Mouse (Mus musculus) lung, adult 2 months (tissue): ENCODE measurements at regions not wholly inside any gene's neighbourhood (a gene's known extent, or its start where the extent isn't known, plus 50 kb on each side); places are given as distances from the start of the nearest gene placed in this dataset.
"Not testable (repeated sequence)": the region's sequence is repeated elsewhere in the genome, so short reads cannot be mapped to it uniquely, and the experiment has no call there.

Source experiments
- DNase-seq: peaks from one replicate; pipeline ENCODE4 v3.0.0; 2022
- H3K4me1 ChIP-seq: fragments of 200-500 bp; 2 replicates; pipeline ENCODE4 v1.6.1; 2011; ENCODE audit warnings: low read length; ENCODE audit not compliant: control insufficient read depth, insufficient read depth
- H3K4me3 ChIP-seq: fragments of 200-500 bp; replicated peaks from 2 replicates; pipeline ENCODE3; 2011; ENCODE audit warnings: low read depth, mild to moderate bottlenecking, control low read depth, low read length; ENCODE audit errors: extremely low read depth
- CTCF ChIP-seq: fragments of 200-500 bp; IDR thresholded peaks from 2 replicates; pipeline ENCODE4 v1.5.1; 2011; ENCODE audit warnings: mild to moderate bottlenecking, low read length, control low read depth; ENCODE audit not compliant: insufficient read depth
- POLR2A ChIP-seq: fragments of 200-500 bp; IDR thresholded peaks from 2 replicates; pipeline ENCODE4 v1.6.1; 2011; ENCODE audit warnings: low read depth, mild to moderate bottlenecking, control low read depth, low read length, borderline replicate concordance; ENCODE audit errors: extremely low read depth
- WGBS: fragments of 180-500 bp; shearing (Covaris S2); methylation state at CpG from one replicate; pipeline ENCODE4 v1.1.7; 2018; 5-methylcytosine and 5-hydroxymethylcytosine counted together

DNA sequence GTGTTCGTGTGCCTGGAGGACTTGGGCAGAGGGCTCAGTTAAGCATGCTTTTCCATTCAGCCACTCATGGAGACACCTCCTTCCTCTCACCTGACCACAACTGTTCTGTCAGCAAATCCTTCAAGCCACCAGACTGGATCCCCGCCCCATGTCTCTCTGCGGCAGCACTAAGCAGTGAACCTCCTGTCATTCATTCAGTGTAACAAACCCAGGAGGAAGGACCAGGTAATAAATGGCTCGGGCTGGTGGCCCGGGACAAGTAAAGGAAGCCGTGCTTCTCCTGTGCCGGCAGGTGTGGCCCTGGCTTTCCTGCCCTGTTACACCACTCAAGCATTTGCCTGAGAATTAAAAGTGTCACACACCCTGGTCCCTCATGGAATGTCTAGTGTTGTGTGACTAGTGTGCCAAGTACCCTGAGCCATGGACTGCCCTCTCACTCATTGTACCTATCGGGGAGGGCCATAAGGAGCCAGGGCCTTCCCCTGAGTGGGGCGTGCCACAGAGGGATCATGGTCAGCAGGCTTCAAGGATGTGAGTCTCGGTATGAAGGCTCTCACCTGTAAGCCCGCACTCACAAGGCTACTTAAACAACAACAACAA is 207.6 kb upstream of the Lrfn2 start:
- DNase-seq, result peak; percentile 34
- TF ChIP-seq POLR2A (no peak), CTCF (no peak)
- no peak overlapping the region for H3K4me3 ChIP-seq
- WGBS, result 69% methylated on average over 11 of the region's 11 CpGs
- H3K4me1 ChIP-seq, result no peaks in the 10 kb centered on the region

DNA sequence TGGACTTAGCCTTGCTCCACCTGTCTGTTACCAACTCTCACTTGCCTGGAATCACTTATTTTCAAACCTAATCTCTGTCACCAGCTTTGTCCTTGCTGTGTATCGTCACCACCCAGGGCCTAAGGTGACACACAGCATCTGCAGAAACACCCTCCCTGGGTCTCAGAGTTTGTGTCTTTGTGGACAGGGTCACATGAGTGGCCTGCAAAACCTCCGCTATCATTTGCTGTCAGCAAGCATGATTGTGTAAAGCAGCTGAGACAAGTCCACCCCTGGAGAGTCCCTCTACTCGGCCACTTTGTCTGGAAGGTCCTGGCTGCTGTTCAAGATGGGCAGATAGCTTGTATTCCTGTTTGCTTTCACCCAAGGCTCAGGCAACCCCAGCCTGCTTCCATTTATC is 205.7 kb upstream of the Lrfn2 start:
- Histone ChIP-seq H3K4me3 (no peak overlapping the region), H3K4me1 (no peaks in the 10 kb centered on the region)
- 47% methylated on average over 3 of the region's 3 CpGs for WGBS
- TF ChIP-seq POLR2A (no peak), CTCF (no peak)
- DNase-seq, result no peak

DNA sequence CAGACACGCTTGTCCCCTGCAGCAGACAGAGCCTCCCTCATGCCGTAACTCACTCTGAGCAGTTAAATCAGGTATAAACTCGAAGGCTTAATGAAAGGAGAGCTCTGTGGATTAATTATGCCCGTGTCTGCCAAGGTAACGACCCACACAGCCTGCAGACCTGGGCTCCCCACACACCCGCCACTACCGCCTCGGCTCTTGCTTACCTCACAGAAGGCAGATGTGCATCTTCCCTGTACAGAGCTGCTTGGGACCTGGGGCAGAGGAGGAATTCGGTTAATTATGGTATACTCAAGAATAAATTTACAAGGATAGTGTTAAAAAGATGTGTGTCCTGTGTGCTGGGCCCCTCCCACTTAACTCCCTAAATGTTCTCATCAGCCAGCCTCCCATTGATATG is 198.4 kb upstream of the Lrfn2 start:
- TF ChIP-seq POLR2A (no peak), CTCF (no peak)
- 86% methylated on average over 9 of the region's 9 CpGs for WGBS
- no peaks in the 10 kb centered on the region for H3K4me1 ChIP-seq
- H3K4me3 ChIP-seq, result no peak overlapping the region
- DNase-seq, result no peak

GRCm38 (mm10) chr17:48737181-48737580 is 195.0 kb upstream of the Lrfn2 start:
- H3K4me3 ChIP-seq, H3K4me1 ChIP-seq, DNase-seq: not testable (repeated sequence)
- 70% methylated on average over 2 of the region's 2 CpGs for WGBS

DNA sequence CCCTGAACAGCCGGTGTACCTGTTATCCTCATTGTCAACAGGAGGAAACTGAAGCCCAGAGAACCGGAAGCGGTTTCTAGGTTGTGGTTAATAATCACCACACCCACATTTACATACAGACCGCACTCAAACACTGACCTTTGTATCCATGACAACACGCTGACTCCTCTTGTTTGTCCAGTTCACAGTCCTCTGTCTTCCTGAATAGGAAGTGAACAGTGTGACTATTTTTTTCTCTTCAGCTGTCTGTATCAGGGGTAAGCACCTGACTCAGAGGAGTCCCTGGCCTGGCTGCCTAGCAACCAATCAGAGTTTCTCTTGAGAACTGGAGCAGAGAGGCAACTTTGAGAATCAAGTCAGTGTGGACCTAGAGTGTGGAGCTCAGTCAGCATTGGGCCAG is 193.5 kb upstream of the Lrfn2 start:
- H3K4me1 ChIP-seq, result no peaks in the 10 kb centered on the region
- 57% methylated on average over 5 of the region's 5 CpGs for WGBS
- no peak for DNase-seq
- TF ChIP-seq CTCF (no peak), POLR2A (no peak)
- no peak overlapping the region for H3K4me3 ChIP-seq

- 78% methylated on average over 13 of the region's 13 CpGs for WGBS
Observed at GRCm38 (mm10) chr17:48742769-48743405, 189.3 kb upstream of the Lrfn2 start.

DNA sequence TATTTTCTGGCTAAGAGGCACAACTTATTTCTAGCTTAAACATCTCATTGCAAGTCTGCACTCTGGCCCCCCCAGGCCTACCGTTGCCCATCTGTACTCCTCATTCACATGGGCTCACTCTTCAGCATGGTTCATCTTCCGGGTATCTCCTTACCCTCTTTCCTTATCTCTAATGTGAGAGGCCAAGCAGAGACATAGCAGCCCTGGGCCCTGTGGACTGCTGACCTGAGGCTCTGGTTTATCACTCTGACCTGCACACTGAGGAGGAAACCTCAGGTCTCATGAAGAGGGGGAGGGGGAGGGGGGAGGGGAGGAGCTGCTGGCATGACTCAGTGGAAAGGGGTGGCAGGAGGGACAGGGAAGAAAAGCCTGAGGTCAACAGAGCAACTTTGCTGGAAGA is 162.1 kb upstream of the Lrfn2 start:
- TF ChIP-seq POLR2A (no peak), CTCF (no peak)
- WGBS, result 47% methylated on average over 2 of the region's 2 CpGs
- H3K4me3 ChIP-seq, result no peak overlapping the region
- no peaks in the 10 kb centered on the region for H3K4me1 ChIP-seq
- DNase-seq, result no peak

More at GRCm38 (mm10) chr17:48742769-48743405, 189.3 kb upstream of the Lrfn2 start:
- H3K4me1 ChIP-seq, result no peaks in the 10 kb centered on the region
- TF ChIP-seq POLR2A (no peak), CTCF (no peak)
- no peak for DNase-seq
- no peak overlapping the region for H3K4me3 ChIP-seq

GRCm38 (mm10) chr17:48771721-48772320 is 160.4 kb upstream of the Lrfn2 start:
- no peak for DNase-seq

DNA sequence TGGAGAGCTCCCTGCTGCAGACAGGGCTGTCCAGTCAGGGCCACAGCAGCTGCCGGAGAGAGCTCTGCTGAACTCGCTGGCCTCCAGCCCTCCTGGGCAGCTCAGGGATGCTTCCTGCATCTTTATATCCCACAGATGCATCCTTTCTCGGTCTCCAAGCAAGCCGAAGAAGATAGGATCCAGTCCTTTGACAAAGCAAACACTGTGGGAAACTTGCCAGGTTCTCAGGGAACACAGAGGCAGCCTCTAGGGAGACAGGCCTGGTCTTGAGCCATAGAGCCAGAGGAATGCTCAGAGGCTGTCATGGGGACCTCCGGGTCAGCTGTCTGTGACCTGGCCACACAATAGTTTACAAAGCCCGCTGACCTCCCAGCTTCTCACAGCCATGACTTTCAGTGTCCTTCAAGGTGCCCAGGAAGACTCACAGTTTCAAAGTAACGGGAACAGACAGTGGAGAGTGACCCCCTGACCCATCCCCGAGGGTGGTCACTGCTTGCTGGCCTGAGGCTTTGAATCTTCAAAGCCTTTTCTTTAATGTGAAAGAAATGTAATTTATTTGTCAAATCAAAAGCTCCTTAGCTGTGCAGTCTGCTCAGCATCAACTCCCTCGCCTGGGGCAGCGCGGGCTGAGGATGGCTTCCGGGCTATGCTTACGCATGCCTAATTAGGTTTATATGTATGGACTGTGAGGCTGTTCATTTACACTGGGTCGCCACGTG is 157.8 kb upstream of the Lrfn2 start:
- no peak overlapping the region for H3K4me3 ChIP-seq
- no peak for TF ChIP-seq CTCF
- 45% methylated on average over 15 of the region's 15 CpGs for WGBS
- no peaks in the 10 kb centered on the region for H3K4me1 ChIP-seq
- no peak for DNase-seq

More at GRCm38 (mm10) chr17:48771721-48772320, 160.4 kb upstream of the Lrfn2 start:
- Histone ChIP-seq H3K4me1 (no peaks in the 10 kb centered on the region), H3K4me3 (no peak overlapping the region)
- 85% methylated on average over 13 of the region's 13 CpGs for WGBS
- TF ChIP-seq CTCF (no peak), POLR2A (no peak)
